Mouse (Mus musculus): ENCODE measurements at regions not wholly inside any gene's neighbourhood (a gene's known extent, or its start where the extent isn't known, plus 50 kb on each side); places are given as distances from the start of the nearest gene placed in this dataset.

GRCm38 (mm10) chr10:15244376-15245262 is 526.6 kb upstream of the Gje1 start:
- TF ChIP-seq POLR2A (IDR thresholded peaks at IDR 0.05; ENCODE audit: control insufficient read depth in 1 of 2, insufficient read depth in 1 of 2, low read depth in 1 of 2, low read length in 2 of 2, poor library complexity in 1 of 2) (no peak), CTCF (IDR thresholded peaks at IDR 0.05 in 2 of 3, conservative IDR thresholded peaks at IDR 0.05 in 1 of 3; ENCODE audit: control insufficient read depth in 1 of 3, insufficient read depth in 1 of 3, low read depth in 2 of 3, low read length in 3 of 3, poor library complexity in 1 of 3, severe bottlenecking in 1 of 3) (no peak), MAX (IDR thresholded peaks at IDR 0.05; ENCODE audit: low read length) (no peak), TAL1 (IDR thresholded peaks at IDR 0.05; ENCODE audit: low read length) (no peak), ZC3H11A (IDR thresholded peaks at IDR 0.05; ENCODE audit: low read depth, low read length) (no peak), NRF1 (IDR thresholded peaks at IDR 0.05; ENCODE audit: insufficient read depth, low read depth, low read length, poor library complexity, severe bottlenecking) (no peak), SMC3 (IDR thresholded peaks at IDR 0.05; ENCODE audit: low read depth, low read length) (no peak), USF2 (IDR thresholded peaks at IDR 0.05; ENCODE audit: borderline replicate concordance in 1 of 2, insufficient read depth in 1 of 2, low read depth in 1 of 2, low read length in 2 of 2) (no peak), TCF12 (IDR thresholded peaks at IDR 0.05; ENCODE audit: low read depth, low read length) (no peak), MAZ (IDR thresholded peaks at IDR 0.05; ENCODE audit: low read depth, low read length) (no peak), CHD2 (IDR thresholded peaks at IDR 0.05; ENCODE audit: low read length) (no peak), RAD21 (IDR thresholded peaks at IDR 0.05; ENCODE audit: low read depth, low read length) (no peak)
